Mouse (Mus musculus): ENCODE measurements around the gene Klrb1c. TPM values are rescaled to one million over a fixed set of nuclear protein-coding genes. Genes with fewer than 3 reads are reported as not detected.
"Not testable (repeated sequence)": the region's sequence is repeated elsewhere in the genome, so short reads cannot be mapped to it uniquely, and the experiment has no call there.

Klrb1c gene
- total RNA-seq, 2 experiments from 2014 or later, result 0.11 to 0.25 TPM

GRCm38 (mm10) chr6:128797936-128798771 is 9.1 kb upstream of the Klrb1c start:
- DNase-seq (ENCODE audit: low spot score in 2 of 2), result no peak

- DNase-seq (ENCODE audit: low spot score in 2 of 2), result no peak
Measured at GRCm38 (mm10) chr6:128797185-128797905, 8.3 kb upstream of the Klrb1c start.

GRCm38 (mm10) chr6:128796321-128796955 is 7.4 kb upstream of the Klrb1c start:
- no peak for DNase-seq (ENCODE audit: low spot score in 2 of 2)

GRCm38 (mm10) chr6:128793734-128794133 is 4.7 kb upstream of the Klrb1c start:
- DNase-seq (ENCODE audit: low spot score in 2 of 2), result no peak

- DNase-seq (ENCODE audit: low spot score in 2 of 2), result not testable (repeated sequence)
Measured at GRCm38 (mm10) chr6:128790491-128790994, 1.5 kb upstream of the Klrb1c start.

- DNase-seq (ENCODE audit: low spot score in 2 of 2), result no peak
Measured at GRCm38 (mm10) chr6:128788517-128788916, 498 bp downstream of the Klrb1c start.

DNA sequence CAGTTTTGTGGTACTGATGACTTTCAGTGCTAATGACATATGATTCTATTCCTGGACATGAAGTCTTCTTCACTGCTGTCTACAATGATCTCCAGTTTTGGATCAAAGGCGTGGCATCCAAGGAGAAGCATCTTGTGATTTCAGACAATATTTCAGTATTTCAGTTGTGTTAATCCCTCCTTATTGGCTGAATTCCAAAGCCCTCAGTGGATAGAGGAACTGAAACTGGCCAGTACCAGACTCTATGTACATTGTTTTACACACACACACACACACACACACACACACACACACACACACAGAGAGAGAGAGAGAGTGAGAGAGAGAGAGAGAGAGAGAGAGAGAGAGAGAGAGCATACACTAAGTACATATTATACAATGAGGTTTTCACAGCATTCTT is 2.6 kb downstream of the Klrb1c start:
- not testable (repeated sequence) for DNase-seq (ENCODE audit: low spot score in 2 of 2)

DNA sequence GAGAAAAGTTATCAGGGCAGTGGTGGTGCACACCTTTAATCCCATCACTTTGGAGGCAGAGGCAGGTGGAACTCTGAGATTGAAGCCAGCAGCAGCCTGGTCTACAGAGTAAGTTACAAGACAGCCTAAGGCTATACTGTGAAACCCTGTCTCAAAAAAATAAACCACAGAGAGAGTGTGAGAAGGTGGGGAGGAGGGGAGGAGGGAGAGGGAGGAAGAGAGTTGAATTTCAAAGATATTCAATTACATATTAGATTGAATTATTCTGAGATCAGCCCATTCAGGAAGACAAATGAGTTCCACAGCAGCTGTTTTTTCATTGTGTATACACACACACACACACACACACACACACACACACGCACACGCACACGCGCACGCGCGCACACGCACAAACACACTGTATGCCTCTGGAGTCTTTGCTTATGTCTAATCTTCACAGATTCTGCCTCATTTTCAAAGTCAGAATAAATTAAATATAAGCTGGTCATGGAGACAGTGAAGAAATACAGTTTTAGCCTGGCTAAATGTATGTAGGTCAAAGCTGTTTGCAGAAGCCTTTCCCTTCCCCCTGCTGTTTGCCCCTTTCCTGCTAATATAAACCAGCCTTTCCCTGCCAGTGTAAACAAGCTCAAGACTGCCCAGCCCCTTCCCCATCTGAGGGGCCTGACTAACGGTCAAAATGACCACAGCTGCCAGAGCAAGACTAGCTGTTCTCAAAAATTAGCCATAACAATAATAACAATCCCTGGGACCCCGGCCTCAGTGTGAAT is 19.3 kb downstream of the Klrb1c start:
- DNase-seq (ENCODE audit: low spot score in 2 of 2), result no peak

- DNase-seq (ENCODE audit: low spot score in 2 of 2), result no peak
Measured at GRCm38 (mm10) chr6:128768047-128768446, 21.0 kb downstream of the Klrb1c start.

DNA sequence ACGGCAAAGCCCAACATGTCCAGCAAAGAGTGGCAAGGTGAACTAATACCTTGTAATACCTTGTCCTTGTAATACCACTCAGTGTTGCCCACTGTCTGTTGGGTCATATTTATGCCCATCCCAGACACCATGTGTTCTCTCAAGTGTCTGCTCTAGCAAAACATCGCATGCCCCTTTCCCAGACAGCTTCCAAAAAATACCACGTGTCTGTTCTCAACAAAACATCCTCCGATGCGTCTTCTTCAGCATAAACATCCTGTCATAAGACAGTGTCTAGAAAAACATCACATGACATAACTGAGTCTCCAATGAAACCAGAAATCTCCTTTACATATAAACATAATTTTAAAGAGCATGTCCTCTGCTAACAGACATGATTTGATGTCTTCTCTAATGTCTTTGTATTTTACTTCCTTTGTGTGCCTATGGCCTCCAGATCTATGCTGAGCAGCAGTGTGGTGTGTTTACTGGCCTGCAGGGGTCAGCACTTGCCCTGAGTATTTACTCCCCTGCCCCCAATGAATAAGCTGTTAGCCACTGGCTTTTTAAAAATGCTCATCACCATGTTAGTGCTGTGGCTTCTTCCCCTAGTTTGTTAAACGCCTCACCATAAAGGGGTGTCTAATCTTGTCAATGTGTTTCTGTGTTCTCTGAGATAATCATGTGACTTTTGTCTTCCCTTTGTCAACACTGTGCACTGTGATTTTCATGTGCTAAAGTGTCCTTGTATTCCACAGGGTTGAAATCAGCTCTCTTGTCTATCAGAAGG is 22.3 kb downstream of the Klrb1c start:
- DNase-seq (ENCODE audit: low spot score in 2 of 2), result not testable (repeated sequence)

DNA sequence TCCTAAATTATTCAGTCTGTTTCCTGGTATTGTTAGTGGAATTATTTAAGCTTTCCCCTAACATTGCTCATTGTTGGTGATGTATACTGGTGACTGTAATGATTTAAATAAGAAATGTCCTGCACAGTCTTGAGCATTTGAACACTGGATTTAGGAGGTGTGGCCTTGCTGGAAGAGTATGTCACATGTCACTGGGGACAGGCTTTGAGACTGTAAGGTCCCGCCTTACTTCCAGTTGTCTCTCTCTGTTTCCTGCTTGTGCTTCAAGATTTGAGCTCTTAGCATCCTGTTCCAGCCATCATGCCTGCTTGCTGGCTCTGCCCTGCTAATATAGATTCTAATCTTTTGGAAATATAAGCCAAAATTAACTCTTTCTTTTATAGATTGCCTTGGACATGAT is 23.8 kb downstream of the Klrb1c start:
- DNase-seq (ENCODE audit: low spot score in 2 of 2), result no peak

GRCm38 (mm10) chr6:128764598-128764997 is 24.4 kb downstream of the Klrb1c start:
- no peak for DNase-seq (ENCODE audit: low spot score in 2 of 2)

- peak; percentile 70 to 91 for DNase-seq (ENCODE audit: low spot score in 2 of 2)
Measured at GRCm38 (mm10) chr6:128763736-128764523, 25.1 kb downstream of the Klrb1c start.

GRCm38 (mm10) chr6:128762892-128763670 is 25.9 kb downstream of the Klrb1c start:
- DNase-seq (ENCODE audit: low spot score in 2 of 2), result not testable (repeated sequence)

DNA sequence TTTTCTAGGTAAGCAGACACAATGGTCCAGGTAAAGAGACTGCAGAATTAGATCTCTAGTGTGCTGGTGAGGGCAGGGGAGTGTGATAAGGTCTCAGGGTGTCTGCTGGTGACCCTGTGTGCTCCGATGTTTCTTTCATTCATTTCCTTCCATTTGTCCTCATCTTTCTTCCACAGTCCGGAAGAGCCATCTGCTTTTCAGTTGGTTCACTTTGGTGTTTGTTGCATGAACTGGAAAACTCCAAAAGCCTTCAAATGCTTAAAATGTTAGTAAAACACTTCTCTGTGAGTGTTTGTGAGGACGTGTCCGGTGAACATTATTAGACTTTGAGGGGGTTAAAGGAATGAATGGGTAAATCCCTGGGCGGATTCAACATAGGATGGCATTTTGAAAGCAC is 27.9 kb downstream of the Klrb1c start:
- DNase-seq (ENCODE audit: low spot score in 2 of 2), result no peak

- DNase-seq (ENCODE audit: low spot score in 2 of 2), result peak; percentile 68 to 76
Measured at GRCm38 (mm10) chr6:128760416-128761143, 28.4 kb downstream of the Klrb1c start.

GRCm38 (mm10) chr6:128760016-128760415 is 29.0 kb downstream of the Klrb1c start:
- DNase-seq (ENCODE audit: low spot score in 2 of 2), result peak; percentile 82 to 88

Data from adrenal gland, postnatal 4 days (tissue).